Mouse (Mus musculus) frontal cortex, postnatal 36 days (tissue): ENCODE data around the gene Tas1r1.
"Not testable (repeated sequence)": the region's sequence is repeated elsewhere in the genome, so short reads cannot be mapped to it uniquely, and the experiment has no call there.

Experiments
- DNase-seq, 2 experiments: peaks; one replicate each; pipeline ENCODE4 v3.0.0; 2022; ENCODE audit warnings: low spot score in 2 of 2

The Tas1r1 gene

DNA sequence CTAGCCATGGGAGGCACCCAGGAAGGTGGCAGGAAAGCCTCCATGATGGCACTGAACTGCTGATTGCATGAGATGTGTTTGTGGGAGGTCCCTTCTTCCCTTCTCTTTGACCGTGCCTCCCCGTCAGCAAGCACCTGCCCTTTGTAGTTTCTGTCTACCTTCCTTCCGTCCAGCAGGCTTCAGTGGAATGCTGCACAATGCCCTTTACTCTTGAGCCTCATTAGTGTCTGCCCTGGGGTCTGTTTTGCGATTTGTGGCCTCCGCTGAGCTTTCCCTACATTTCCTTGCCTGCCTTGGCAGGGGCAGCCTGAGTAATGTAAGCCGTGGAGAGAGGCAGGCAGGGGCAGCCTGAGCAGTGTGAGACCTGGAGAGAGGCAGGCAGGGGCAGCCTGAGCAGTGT, 6.2 kb upstream of the Tas1r1 start:
- no peak for DNase-seq

DNA sequence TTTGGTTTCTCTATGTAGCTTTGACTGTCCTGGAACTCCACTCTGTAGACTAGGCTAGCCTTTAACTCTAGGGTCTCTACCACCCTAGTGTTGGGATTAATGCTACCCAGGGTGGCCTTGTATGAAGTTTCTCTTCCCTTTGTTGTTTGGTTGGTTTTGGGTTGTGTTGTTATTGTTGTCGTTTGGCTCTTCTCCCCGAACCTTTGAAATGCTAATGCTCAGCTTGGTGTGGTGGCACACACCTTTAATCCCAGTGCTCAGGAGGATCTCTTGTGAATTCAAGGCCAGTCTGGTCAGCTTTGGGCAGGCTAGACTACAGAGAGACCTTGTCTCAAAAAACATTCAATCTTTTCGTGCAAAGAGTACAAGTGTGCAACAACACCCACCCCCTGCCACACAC, 4.8 kb upstream of the Tas1r1 start:
- DNase-seq = no peak

DNA sequence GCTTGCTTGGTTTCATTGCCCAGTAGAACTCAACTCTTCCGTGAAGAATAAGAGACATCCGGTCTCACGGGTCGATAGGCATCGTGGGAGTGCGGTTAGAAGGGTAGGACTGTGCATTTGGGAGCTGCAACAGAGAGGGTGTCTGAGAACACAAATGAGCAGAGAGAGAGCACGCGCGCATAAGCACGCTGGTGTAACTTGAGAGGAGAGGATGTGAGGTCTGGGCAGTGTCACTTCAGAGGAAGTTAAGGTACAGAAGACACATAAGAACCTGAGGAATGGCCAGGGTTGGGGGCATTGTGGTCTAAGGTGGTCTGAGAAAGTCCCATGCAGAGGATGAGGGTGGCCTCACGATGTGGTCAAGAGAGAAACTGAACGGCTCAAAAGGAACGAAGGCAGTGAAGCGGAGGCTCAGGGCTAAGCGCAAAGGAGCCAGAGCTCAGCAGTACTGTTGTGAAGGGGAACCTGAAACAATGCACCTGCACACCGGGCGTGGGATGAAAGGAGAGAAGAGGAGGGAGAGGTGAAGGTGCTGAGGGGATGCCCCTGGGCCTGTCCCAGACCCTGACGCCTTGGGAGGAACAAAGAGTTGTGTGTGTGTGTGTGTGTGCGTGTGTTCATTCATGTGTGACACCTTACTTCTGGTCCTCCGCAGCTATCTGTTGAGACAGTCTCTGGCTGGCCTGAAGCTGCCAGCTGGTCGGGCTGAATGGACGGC, 3.7 kb upstream of the Tas1r1 start:
- no peak for DNase-seq

DNA sequence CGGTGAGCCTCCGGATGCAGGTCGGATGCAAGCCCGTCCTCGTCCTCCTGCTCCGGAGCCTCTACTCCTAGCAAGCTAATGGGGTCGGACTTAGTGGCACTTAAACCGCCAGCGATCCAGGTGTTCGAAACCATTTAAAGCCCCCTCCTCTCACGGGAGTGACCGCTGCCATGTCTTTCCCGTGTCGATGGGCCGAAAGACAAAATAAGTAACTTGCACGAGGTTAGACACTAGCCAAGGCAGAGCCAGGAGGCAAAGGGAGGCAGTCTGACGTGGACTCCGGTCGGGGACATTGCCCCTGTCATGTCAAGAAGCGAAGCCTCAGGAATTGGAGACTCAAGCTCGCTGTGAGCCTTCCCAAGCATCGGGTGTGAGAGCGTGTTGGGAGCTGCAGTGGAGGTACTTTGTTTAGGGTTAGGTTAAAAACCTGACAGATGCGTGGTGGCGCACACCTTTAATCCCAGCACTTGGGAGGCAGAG, 1.5 kb upstream of the Tas1r1 start:
- no peak for DNase-seq

DNA sequence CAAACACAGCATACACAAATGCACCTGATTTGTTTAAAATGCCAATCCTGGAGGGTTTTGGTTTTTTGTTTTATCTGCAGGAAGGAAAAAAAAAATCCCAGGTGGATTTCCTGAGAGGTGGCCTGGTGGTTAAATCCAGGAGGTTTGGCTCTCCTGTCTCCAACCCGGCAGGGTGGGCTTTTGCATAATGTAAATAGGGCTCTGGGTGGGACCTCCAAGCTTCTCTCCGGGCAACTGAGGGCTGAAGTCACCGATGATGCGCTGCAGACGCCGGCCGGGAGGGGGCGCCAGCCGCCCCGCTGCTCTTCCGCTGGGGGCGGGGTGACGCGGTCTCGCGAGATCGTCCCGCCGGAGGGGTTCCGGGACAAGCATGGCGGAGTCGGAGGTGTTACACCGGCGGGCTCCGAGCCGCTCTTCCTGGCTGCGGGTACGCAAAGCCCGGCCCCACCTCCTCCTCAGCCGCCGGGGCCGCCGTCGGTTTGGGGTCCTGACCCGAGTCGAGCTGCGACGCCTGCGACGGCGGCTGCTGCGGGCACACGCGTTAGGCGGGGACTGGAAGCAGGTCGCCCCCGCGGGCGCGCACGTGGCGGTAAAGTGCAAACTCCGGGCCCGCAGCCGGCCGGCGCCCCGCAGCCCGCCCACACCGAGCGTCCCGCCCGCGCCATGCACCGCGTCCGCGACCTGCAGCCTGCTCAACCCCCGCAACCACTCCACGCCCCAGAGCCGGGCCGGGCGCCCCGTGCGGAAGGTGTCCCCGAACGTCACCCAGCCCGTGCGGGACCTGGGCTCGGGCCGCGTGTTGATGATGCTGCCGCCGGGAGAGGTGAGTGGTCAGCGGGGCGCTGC, 840 bp upstream of the Tas1r1 start, which contains the start of gene Nol9:
Gene Nol9, plus strand, starts transcription at position 337 of the 846 bp plus-strand sequence.
- peak; percentile 90 to 91 for DNase-seq

DNA sequence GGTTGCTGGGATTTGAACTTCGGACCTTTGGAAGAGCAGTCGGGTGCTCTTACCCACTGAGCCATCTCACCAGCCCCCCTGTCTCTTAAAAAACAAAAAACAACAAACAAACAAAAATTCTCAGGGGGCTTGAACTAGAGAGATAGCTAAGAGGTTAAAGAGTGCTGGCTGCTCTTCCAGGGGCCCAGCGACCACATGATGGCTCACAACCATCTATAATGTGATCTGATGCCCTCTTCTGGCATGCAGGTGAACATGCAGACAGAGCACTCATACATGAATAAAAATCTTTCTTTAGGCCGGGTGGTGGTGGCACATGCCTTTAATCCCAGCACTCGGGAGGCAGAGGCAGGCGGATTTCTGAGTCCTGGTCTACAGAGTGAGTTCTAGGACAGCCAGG, 1.9 kb downstream of the Tas1r1 start:
- not testable (repeated sequence) for DNase-seq

DNA sequence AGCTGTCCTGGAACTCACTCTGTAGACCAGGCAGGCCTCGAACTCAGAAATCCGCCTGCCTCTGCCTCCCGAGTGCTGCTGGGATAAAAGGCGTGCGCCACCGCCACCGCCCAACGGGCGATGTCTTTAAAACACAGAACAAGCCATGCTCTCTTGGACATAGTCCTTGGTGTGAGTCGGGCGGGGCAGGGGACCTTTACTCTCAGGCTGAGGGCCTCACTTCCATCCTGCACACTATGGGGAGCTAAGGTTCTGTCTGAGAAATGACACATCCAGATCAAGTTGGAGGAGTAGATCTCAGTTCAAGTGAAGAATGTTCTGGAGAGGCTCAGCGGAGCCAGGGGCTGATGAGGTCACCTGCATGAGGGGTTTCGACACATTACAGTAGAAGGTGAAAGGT, 5.4 kb downstream of the Tas1r1 start:
- DNase-seq = no peak

DNA sequence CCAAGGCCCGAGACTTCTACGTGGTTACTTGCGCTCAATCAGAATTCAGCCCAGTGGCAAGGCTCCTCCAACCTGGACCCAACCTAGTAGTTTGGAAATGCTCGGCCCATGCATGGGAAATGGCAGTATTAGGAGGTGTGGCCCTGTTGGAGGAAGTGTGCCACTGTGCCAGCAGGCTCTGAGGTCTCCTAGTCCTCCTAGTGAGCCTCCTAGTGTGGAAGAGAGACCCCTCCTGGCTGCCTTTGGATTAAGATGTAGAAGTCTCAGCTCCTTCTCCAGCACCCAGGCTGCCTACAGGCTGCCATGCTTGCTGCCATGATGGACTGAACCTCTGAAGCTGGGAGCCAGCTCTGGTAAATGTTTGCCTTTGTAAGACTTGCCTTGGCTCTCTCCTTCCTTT, 8.4 kb downstream of the Tas1r1 start:
- no peak for DNase-seq

DNA sequence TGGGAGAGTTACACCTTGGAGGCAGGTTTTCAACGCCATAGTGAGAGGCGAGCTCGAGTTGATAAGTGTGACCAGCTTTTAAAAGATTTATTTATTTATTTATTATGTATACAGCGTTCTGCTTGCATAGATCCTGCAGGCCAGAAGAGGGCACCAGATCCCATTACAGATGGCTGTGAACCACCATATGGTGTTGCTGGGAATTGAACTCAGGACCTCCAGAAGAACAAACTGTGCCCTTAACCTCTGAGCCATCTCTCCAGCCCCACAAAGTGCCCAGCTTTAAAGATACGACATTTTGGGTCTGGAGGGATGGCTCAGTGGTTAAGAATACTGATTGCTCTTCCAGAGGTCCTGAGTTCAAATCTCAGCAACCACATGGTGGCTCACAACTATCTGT, 9.3 kb downstream of the Tas1r1 start:
- no peak for DNase-seq

DNA sequence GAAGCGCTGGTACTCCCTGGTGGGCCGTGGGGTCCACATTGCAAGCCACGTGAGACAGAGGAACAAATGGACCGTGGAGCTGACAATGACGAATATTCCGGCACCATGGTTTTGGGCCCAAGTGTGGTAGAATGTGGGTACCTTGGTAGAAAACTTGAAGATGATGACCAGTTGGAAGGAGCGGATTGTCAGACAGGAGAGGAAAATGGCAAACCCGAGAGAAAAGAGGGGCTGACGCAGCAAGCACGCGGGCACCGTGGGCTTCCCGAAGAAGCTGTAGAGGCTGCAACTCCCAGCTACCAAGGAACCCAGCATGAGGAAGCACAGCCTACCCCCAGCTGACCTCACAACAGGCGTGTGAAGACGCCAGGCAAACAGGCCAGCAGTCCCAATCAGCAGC, 9.9 kb downstream of the Tas1r1 start:
- DNase-seq = no peak

DNA sequence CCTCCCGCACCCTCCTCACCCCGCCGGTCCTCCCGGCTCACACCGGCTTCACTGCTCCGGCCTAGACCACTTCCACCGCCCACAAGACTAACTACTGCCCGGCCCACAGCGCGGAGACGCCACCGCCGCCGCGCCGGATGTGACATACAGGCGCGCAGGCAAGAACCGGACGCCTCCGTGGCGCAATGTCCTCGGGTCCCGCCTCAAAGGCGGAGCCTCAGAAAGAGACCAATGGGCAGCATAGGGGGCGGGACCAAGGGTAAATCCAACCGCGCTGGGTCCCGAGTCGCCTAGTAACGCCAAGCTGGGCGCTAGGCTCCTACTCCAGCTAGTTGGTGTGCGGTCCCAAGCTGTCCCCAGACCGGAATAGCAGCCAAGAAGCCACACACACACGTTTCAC, 10.8 kb downstream of the Tas1r1 start, which contains the start of gene Zbtb48:
Gene Zbtb48, minus strand, starts transcription at position 148 of the 400 bp plus-strand sequence.
- DNase-seq = peak; percentile 94 to 98

DNA sequence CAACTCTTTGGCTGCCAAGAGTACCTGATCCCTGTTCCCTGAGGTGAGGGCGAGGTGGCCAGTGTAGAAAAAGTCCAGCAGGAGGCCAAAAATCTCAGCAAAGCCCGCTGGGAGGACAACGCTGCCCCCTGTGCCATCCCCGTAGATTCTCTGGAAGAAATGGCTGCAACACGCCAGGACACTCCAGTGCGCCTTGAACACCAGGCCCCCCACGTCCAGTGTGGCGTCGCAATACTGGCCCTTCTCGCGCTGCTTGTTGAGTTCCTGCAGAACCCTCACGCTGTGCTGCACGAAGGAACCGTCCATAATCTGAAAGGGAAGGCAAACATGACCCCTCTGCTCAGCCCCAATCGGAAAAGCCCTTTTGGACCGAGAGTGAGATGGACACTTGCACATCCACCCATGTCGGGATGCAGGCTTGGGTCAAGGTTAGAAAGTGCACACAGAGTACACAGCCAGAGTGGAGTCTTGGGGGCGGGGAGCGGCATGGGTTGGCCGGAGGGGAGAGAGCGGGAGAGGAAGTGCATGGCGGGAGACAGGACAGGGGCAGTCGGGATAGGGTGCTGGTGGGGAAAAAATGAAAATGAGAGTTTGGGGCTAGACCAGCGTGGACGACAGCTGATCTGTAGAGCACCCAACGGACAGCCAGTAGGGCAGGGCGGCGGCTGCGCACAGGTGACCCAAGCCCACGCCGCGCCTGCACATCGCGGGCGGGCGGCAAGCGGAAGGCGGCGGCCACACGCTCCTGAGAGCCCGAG, 11.4 kb downstream of the Tas1r1 start:
- DNase-seq = no peak

DNA sequence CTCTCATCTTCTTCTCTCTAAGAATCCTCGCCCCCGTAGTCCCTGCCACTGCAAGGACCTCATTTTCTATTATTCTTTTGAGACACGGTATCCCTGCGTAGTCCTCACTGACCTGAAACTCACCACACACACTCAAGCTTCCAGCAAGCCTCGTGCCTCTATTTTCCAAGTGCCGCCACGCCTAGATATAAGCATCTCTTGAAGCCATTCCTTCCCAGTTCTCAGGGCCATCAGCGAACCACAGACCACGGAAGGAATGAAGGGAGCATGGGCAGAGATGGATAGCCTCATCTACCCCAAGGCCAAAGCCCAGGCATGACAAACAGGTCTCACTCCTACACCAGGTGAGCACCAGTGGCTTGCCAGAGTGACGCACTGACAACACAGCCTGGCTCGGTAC, 13.8 kb downstream of the Tas1r1 start:
- no peak for DNase-seq

DNA sequence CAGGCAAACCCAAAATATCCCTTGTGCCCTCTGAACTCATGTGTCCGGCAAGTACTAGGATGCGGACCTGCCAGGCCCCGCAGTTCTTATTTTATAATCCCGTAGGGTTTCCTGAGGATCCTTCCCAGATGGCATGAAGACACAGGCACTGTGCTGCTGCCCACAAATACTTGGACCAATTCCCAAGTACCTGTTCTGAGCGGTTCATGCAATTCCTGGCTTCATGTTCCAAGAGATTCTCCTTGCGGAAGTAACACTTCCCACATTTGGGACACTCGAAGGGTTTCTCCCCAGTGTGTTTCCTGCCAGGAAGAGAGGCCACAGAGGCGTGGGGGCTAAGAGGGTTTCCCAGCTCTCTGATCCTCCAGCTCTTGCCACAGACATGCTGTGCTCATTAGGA, 15.9 kb downstream of the Tas1r1 start:
- DNase-seq = no peak

DNA sequence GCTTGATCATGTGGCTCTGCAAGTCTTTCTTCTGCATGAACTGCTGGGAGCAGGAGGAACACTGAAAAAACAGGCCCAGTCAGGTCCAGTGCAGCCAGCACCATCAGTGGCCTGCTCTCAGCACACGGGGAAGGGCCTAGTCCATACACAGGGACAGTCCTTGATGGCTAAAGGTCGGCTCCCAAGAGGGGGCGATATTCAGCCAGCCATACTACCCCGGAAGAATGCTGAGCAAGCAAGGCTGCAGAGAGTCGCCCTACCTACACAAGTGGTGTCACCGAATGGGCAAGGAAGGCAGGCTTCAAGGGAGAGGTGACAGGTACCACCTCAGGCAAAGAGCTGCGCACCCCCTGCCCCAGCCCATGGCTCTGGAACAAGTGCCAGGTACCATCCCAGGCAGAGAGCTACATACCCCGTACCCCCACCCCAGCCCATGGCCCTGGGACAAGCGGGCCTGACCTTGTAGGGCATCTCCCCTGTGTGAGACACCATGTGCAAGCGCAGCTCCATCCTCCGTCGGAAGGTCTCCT, 16.7 kb downstream of the Tas1r1 start:
- no peak for DNase-seq

DNA sequence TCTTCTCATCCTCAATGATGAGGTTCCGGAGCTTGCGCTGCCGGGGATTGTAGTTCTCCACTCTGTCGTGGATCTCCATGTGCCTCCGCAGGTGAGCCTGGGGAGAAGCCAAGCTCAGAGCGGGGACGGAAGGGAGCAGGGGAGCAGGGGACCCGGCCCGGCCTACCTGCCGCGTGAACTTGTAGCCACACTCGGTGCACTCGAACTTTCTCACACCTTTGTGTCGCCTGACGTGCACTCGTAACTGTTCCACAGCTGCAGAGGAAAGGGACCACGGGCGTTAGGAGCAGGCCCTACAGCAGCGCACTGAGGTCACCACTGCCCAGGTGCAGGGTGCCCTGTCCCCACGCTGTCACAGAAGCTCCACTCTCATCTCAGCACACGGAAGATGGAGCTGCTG, 18.3 kb downstream of the Tas1r1 start:
- DNase-seq = no peak

DNA sequence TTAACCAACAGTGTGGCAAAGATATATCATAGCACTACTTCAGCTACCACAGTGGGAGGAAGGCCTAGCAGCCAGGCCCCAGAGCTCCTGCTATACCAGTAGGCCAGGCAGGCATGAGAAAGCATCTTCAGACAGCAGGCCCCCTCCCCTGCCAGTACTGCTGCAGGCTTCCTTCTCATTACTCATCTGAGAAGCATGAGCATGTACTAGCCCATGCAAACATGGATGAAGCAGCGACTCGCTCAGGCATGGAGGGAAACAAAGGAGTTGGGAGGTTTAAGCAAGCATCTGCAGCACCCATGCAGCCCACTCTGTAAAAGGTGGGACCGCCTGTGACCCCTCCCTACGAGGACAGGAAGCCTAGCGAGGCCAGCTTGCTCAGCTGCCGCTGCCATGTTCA, 19.3 kb downstream of the Tas1r1 start:
- no peak for DNase-seq

DNA sequence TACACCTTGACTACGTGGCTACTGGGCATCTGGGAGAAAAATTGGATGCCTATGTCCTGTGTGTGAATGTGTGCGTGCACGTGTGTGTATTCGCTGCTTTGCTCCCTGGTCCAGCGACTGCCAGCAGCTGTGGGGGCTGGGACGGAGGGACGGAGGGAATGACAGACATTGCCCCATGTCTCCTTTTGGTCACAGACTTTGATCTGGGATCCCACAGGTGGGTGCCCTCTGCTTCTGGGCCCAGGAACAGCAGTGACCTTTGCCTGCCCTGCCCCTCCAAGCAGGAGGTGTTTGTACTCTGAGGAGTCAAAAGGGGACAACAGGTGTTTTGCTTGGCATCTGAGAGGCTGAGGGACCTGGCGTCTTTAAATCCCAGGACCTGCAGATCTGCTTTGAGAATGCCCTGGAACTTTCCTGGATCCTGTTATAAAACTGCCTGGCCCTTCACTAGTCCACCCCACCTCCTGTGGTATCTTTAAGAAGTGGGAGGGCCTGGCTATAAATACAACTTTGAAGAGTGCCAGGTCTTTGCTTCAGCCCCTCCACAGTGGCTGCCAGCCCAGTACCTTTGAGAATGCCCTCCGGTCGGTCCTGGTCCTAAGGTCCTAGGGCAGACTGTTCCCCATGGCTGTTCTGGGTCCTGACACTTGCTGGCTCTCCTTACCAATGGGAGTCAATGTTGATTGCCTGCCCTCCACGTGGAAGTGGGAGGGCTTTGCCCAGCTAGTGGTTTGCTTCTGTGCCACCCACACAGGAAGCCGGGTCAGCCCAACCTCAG, 25.1 kb downstream of the Tas1r1 start:
- DNase-seq = no peak

DNA sequence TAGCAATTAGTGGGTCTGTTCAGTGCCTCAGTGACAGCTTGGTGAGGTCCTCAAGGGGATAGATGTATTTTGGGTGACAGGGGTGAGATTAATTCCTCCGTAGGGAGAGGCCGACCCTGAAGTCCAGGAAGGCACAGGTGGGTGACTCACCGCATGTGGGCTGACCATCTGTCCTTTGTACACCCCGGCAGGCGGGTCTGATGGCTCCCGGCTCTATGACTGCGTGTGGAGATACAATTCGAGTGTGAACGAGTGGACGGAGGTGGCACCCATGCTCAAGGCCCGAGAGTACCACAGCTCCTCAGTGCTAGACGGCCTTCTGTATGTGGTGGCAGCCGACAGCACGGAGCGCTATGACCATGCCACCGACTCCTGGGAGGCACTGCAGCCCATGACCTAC, 26.3 kb downstream of the Tas1r1 start:
- no peak for DNase-seq

DNA sequence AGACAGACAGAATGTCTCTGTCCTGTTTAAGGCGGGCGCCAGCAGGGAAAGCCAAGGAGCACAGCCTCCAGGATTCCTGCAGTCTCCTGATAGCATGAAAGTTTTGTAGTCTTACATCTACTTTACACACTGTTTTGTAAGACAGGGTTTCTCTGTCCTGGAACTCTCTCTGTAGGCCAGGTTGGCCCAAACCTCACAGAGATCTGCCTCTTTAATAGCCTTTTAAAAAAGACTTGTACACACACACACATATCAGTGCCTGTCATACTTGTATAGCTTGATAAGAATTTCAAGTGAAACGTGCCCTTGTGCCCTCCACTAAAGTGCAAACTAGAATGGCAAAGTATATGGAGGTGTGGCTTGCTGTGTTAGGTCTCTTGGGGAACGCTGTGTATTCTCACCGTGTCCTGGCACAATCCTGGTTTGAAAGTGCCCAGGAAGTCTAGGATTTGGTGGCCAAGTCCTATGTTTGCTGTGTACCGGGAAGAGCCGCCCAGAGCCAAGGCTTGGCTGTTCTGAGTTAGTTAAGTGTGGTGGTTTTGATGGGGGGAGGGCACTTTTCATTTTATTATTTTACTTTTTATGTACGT, 27.1 kb downstream of the Tas1r1 start:
- DNase-seq = no peak

DNA sequence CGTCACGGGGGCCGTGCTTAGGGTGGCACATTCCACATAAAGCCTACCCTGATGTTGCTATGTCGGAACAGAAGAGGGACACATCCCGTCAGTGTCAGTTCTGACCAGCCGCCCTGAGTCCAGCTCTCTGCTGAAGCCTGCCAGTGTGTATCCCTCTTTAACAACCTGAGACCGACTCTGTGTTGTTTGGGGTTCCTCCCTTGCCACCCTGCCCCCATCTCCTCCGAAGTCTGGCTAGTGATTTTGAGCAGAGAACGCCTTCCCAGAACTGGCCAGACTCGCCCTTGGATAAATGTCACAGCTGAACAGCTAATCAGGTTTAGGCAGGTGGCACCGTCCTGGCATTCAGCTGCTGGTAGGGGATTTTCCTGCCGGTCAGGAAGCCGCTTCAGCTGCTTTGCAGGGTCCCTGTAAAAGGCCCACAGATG, 27.6 kb downstream of the Tas1r1 start:
- DNase-seq = no peak
